Mouse (Mus musculus): Measurements from ENCODE around the gene Trpm4.

DNA sequence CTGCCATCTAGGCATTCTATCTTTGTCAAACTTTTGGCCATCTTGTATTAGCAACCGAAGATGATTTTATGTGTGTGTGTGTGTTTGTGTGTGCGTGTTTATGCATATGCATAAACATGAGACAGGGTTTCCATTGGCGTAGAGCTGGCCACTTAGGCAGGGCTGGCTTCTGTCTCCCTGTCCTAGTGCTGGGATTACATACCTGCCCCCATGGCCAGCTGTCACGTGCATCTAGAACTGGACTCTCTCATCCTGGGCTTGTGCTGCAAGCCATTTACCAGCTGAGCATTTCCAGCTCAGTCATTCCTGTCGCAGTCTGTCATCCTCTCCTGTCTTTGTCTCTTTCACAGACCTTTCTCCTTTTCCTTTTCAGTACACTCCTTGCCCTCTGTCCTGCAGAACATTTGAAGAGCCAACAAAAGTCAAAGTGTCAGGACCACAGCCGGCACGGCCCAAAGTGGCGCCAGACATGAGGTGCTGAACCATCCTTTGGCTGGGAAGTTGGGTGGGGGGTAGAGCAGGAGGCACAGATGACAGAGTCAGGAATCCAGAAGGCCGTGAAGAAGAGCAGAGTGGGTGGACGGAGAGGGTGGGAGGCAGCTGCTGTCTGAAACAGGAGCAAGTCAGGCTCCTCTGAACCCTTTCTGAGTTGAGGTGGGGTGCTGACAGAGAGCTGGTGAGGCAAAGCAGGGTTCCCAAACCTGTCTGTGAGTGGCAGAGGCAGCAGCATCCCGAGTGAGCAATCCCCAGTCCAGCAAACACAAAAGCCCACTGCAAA lies 76.3 kb downstream of the Trpm4 start:
- no peak for TF ChIP-seq POLR2A (IDR thresholded peaks at IDR 0.05; ENCODE audit: low read depth, low read length)
- TF ChIP-seq CTCF (IDR thresholded peaks at IDR 0.05; ENCODE audit: borderline replicate concordance, insufficient read depth, low read length), result no peak
